ENCODE assay signal across 8 mouse cellular contexts in genomic region chr9:122311051-122311760, GRCm38 (mm10). TPM values are rescaled to one million over a fixed set of nuclear protein-coding genes. Genes with fewer than 3 reads are reported as not detected.
DNase-seq lines count a peak whose midpoint lies in the region; ATAC-seq lines count a peak whose summit lies in the region.

No protein-coding gene starts in this region.

- H3K9me3 ChIP-seq in forebrain, embryonic 14.5 days (replicated peaks; ENCODE audit: control insufficient read depth, low read length): no peaks in the 10 kb centered on the region
- no peaks in the 10 kb centered on the region for H3K9me3 ChIP-seq in kidney, embryonic 14.5 days (ENCODE audit: control insufficient read depth, low read length)
- H3K9me3 ChIP-seq in midbrain, embryonic 10.5 days (replicated peaks): no peaks in the 10 kb centered on the region

- H3K4me3 ChIP-seq in forebrain, embryonic 14.5 days (ENCODE audit: low read depth, low read length): peak overlapping the region; percentile 28
- H3K4me3 ChIP-seq in kidney, embryonic 14.5 days (ENCODE audit: low read length): peak overlapping the region; percentile 45
- peak overlapping the region; percentile 56 for H3K4me3 ChIP-seq in midbrain, embryonic 10.5 days

- no peaks in the 10 kb centered on the region for H3K36me3 ChIP-seq in forebrain, embryonic 14.5 days (ENCODE audit: control insufficient read depth, insufficient read depth, low read length)
- no peaks in the 10 kb centered on the region for H3K36me3 ChIP-seq in kidney, embryonic 14.5 days (ENCODE audit: control insufficient read depth, insufficient read depth, low read length)
- no peaks in the 10 kb centered on the region for H3K36me3 ChIP-seq in midbrain, embryonic 10.5 days

- DNase-seq in ovary, postnatal 14 days (ENCODE audit: low spot score): peak; percentile 9
- no peak for DNase-seq in ovary, postnatal 10 days (ENCODE audit: low spot score)
- DNase-seq in forebrain, embryonic 14.5 days (ENCODE audit: low spot score): peak; percentile 8
- DNase-seq in midbrain, embryonic 10.5 days (ENCODE audit: low spot score): no peak
- DNase-seq in thymus, postnatal 14 days: no peak
- DNase-seq in layer of hippocampus, postnatal 36 days: no peak
- no peak for DNase-seq in gastrocnemius, postnatal 4 days (ENCODE audit: low spot score in 2 of 2)

- WGBS in forebrain, embryonic 14.5 days: 76% methylated on average over 7 of the region's 7 CpGs
- 69% methylated on average over 7 of the region's 7 CpGs for WGBS in kidney, embryonic 14.5 days
- 80% methylated on average over 7 of the region's 7 CpGs for WGBS in midbrain, embryonic 10.5 days

- peak overlapping the region; percentile 48 for H3K4me2 ChIP-seq in forebrain, embryonic 14.5 days (ENCODE audit: low read length)
- peak overlapping the region; percentile 51 for H3K4me2 ChIP-seq in kidney, embryonic 14.5 days (replicated peaks; ENCODE audit: low read depth, low read length)

- no peaks in the 10 kb centered on the region for H3K27me3 ChIP-seq in forebrain, embryonic 14.5 days (replicated peaks; ENCODE audit: control insufficient read depth, insufficient read depth, low read length)
- no peaks in the 10 kb centered on the region for H3K27me3 ChIP-seq in kidney, embryonic 14.5 days (ENCODE audit: control insufficient read depth, insufficient read depth, low read length)
- 0 out of 2 replicates have a peak, but pooled peaks cover 10% of the 10 kb centered on the region for H3K27me3 ChIP-seq in midbrain, embryonic 10.5 days (ENCODE audit: low read depth, poor library complexity, severe bottlenecking)

- no peak overlapping the region for H3K27ac ChIP-seq in forebrain, embryonic 14.5 days (ENCODE audit: low read depth, low read length)
- no peak overlapping the region for H3K27ac ChIP-seq in kidney, embryonic 14.5 days (ENCODE audit: low read depth, low read length)
- H3K27ac ChIP-seq in midbrain, embryonic 10.5 days (replicated peaks): peak overlapping the region; percentile 87

- H3K4me1 ChIP-seq in forebrain, embryonic 14.5 days (ENCODE audit: control insufficient read depth, insufficient read depth, low read length): no peaks in the 10 kb centered on the region
- no peaks in the 10 kb centered on the region for H3K4me1 ChIP-seq in kidney, embryonic 14.5 days (ENCODE audit: control insufficient read depth, insufficient read depth, low read length)
- H3K4me1 ChIP-seq in midbrain, embryonic 10.5 days: peaks cover 13% of the 10 kb centered on the region

- ATAC-seq in forebrain, embryonic 14.5 days: 0 out of 2 replicates have a peak, but pooled peaks have one; percentile 7
- ATAC-seq in kidney, embryonic 14.5 days (ENCODE audit: low FRiP score, low TSS enrichment): peak; percentile 65

- H3K9ac ChIP-seq in forebrain, embryonic 14.5 days (ENCODE audit: low read length): peak overlapping the region; percentile 38; the same call in 1 of the 2 replicates
- peak overlapping the region; percentile 65; the same call in 1 of the 2 replicates for H3K9ac ChIP-seq in kidney, embryonic 14.5 days (ENCODE audit: low read depth, low read length)

RNA-seq across cellular contexts. Expression of gene Ano10, which starts 17.0 kb away (rescaled TPM):
- 42.4 and 45.2 TPM in 2 replicates for polyA plus RNA-seq in forebrain, embryonic 14.5 days (2014; fragmentation: Nextera tagmentation; extraction: Ambion mirVana)
- 22.5 and 37.0 TPM in 2 replicates for polyA plus RNA-seq in kidney, embryonic 14.5 days (2014; fragmentation: Nextera tagmentation; extraction: Ambion mirVana)
- 33.9 and 42.0 TPM in 2 replicates for polyA plus RNA-seq in midbrain, embryonic 10.5 days (2016; fragmentation: Nextera tagmentation; extraction: Ambion mirVana)
- total RNA-seq in layer of hippocampus, postnatal 36 days (2021): 10 to 100 TPM; 20.4 to 20.8 TPM
- total RNA-seq in gastrocnemius, postnatal 4 days (2021): 10 to 100 TPM; 55.9 to 57.0 TPM

RNA-seq across cellular contexts. Expression of gene Abhd5, which starts 40.2 kb away (rescaled TPM):
- polyA plus RNA-seq in forebrain, embryonic 14.5 days (2014; fragmentation: Nextera tagmentation; extraction: Ambion mirVana): 26.9 and 29.9 TPM in 2 replicates
- 19.3 and 25.0 TPM in 2 replicates for polyA plus RNA-seq in kidney, embryonic 14.5 days (2014; fragmentation: Nextera tagmentation; extraction: Ambion mirVana)
- polyA plus RNA-seq in midbrain, embryonic 10.5 days (2016; fragmentation: Nextera tagmentation; extraction: Ambion mirVana): 16.9 and 18.0 TPM in 2 replicates
- 10 to 100 TPM; 15.0 to 21.7 TPM for total RNA-seq in layer of hippocampus, postnatal 36 days (2021)
- total RNA-seq in gastrocnemius, postnatal 4 days (2021): 10 to 100 TPM; 26.3 to 26.4 TPM

Comparison
In these comparisons a context has a peak if more than half of its experiments do, and no peak if none do; other contexts are left out.
1. DNase-seq: peak in ovary, postnatal 14 days (single experiment) and forebrain, embryonic 14.5 days (single experiment); none in ovary, postnatal 10 days (single experiment), midbrain, embryonic 10.5 days (single experiment), thymus, postnatal 14 days (single experiment), layer of hippocampus, postnatal 36 days (0 of 2) and gastrocnemius, postnatal 4 days (0 of 2).
2. Peak in every context shown above with its lines, with median percentiles within 50 percentile points of each other: H3K4me3 ChIP-seq.